In genomic region chr1:85716447-85717027, GRCm38 (mm10) we compare ENCODE assay signal across 17 mouse cellular contexts.
DNase-seq lines count a peak whose midpoint lies in the region; ATAC-seq and TF ChIP-seq lines count a peak whose summit lies in the region.
"Had no signal": no experiment of that assay in that cellular context is flagged by ENCODE, and none has a peak within 500 bp of the region (broad histone marks: within the 10 kb centered on the region; RNA-seq: fewer than 3 reads in every experiment).

No protein-coding gene starts in this region.

- WGBS in midbrain, postnatal 0 days = 61% methylated on average over 7 of the region's 7 CpGs
- 56% methylated on average over 7 of the region's 7 CpGs for WGBS in midbrain, embryonic 16.5 days
- WGBS in forebrain, embryonic 15.5 days = 36% methylated on average over 7 of the region's 7 CpGs

- no peaks in the 10 kb centered on the region for H3K36me3 ChIP-seq in midbrain, postnatal 0 days (ENCODE audit: insufficient read depth, low read length)
- H3K36me3 ChIP-seq in midbrain, embryonic 16.5 days (ENCODE audit: control insufficient read depth, insufficient read depth, low read length) = no peaks in the 10 kb centered on the region
- H3K36me3 ChIP-seq in forebrain, embryonic 15.5 days = no peaks in the 10 kb centered on the region
- H3K36me3 ChIP-seq: stomach, embryonic 15.5 days had no signal

- H3K9me3 ChIP-seq in midbrain, postnatal 0 days (ENCODE audit: low read length) = no peaks in the 10 kb centered on the region
- H3K9me3 ChIP-seq in midbrain, embryonic 16.5 days (replicated peaks; ENCODE audit: control insufficient read depth, low read length, poor library complexity, severe bottlenecking) = no peaks in the 10 kb centered on the region
- H3K9me3 ChIP-seq in forebrain, embryonic 15.5 days = no peaks in the 10 kb centered on the region
- H3K9me3 ChIP-seq: stomach, embryonic 15.5 days had no signal

- no peak overlapping the region for H3K9ac ChIP-seq in midbrain, postnatal 0 days (replicated peaks; ENCODE audit: low read length, poor library complexity, severe bottlenecking)
- H3K9ac ChIP-seq in midbrain, embryonic 16.5 days (ENCODE audit: low read depth, low read length) = no peak overlapping the region
- H3K9ac ChIP-seq in forebrain, embryonic 15.5 days (replicated peaks) = no peak overlapping the region
- H3K9ac ChIP-seq: stomach, embryonic 15.5 days had no signal

- no peaks in the 10 kb centered on the region for H3K4me1 ChIP-seq in midbrain, postnatal 0 days (ENCODE audit: insufficient read depth, low read length)
- peaks cover 5% of the 10 kb centered on the region; the same call in 1 of the 2 replicates for H3K4me1 ChIP-seq in midbrain, embryonic 16.5 days (ENCODE audit: control insufficient read depth, insufficient read depth, low read length)
- no peaks in the 10 kb centered on the region for H3K4me1 ChIP-seq in forebrain, embryonic 15.5 days
- H3K4me1 ChIP-seq: stomach, embryonic 15.5 days had no signal

- H3K4me3 ChIP-seq in midbrain, postnatal 0 days (ENCODE audit: low read depth, low read length) = no peak overlapping the region
- H3K4me3 ChIP-seq in midbrain, embryonic 16.5 days (ENCODE audit: low read depth, low read length) = no peak overlapping the region
- H3K4me3 ChIP-seq in forebrain, embryonic 15.5 days = no peak overlapping the region
- H3K4me3 ChIP-seq: stomach, embryonic 15.5 days had no signal

- H3K27me3 ChIP-seq in midbrain, postnatal 0 days (ENCODE audit: insufficient read depth, low read length) = no peaks in the 10 kb centered on the region
- H3K27me3 ChIP-seq in midbrain, embryonic 16.5 days (ENCODE audit: control insufficient read depth, insufficient read depth, low read depth, low read length) = no peaks in the 10 kb centered on the region
- H3K27me3 ChIP-seq in forebrain, embryonic 15.5 days = no peaks in the 10 kb centered on the region
- H3K27me3 ChIP-seq: stomach, embryonic 15.5 days had no signal

- H3K27ac ChIP-seq in midbrain, postnatal 0 days (ENCODE audit: low read depth, low read length) = no peak overlapping the region
- H3K27ac ChIP-seq in midbrain, embryonic 16.5 days (ENCODE audit: low read length) = no peak overlapping the region
- H3K27ac ChIP-seq in forebrain, embryonic 15.5 days (replicated peaks) = no peak overlapping the region
- H3K27ac ChIP-seq: stomach, embryonic 15.5 days had no signal

- 0 out of 2 replicates have a peak, but pooled peaks have one; percentile 18 for ATAC-seq in midbrain, postnatal 0 days (ENCODE audit: low FRiP score)
- no peak for ATAC-seq in midbrain, embryonic 16.5 days
- ATAC-seq in forebrain, embryonic 15.5 days (replicated peaks) = 0 out of 2 replicates have a peak, but pooled peaks have one; percentile 41
- no peak for ATAC-seq in megakaryocyte-erythroid progenitor cell, adult 5-6 weeks (replicated peaks; ENCODE audit: low FRiP score, low TSS enrichment, poor library complexity, severe bottlenecking)
- ATAC-seq: Patski had no signal

- peak; percentile 42 for DNase-seq in embryo, embryonic 10 days (ENCODE audit: low spot score)
- no peak for DNase-seq in embryo, embryonic 9.5 days (ENCODE audit: extremely low spot score)
- DNase-seq in midbrain, postnatal 0 days (ENCODE audit: low spot score) = peak; percentile 15
- no peak for DNase-seq in gastrocnemius, postnatal 25 days
- no peak for DNase-seq in cerebellum, postnatal 4 days (ENCODE audit: low spot score in 2 of 2)
- DNase-seq: cerebellum, adult 11-12 months; cerebellum, postnatal 36 days; kidney, adult 8-10 months; layer of hippocampus, postnatal 36 days; left cerebral cortex, postnatal 4 days; thymus, postnatal 14 days had no signal

- no peak overlapping the region for H3K4me2 ChIP-seq in midbrain, postnatal 0 days (ENCODE audit: low read depth, low read length, poor library complexity, severe bottlenecking)
- no peak overlapping the region for H3K4me2 ChIP-seq in midbrain, embryonic 16.5 days (ENCODE audit: low read length)
- H3K4me2 ChIP-seq in forebrain, embryonic 15.5 days (replicated peaks) = no peak overlapping the region
- H3K4me2 ChIP-seq: liver, embryonic 11.5 days; stomach, embryonic 15.5 days had no signal

- TF ChIP-seq CTCF in midbrain, postnatal 0 days (IDR thresholded peaks at IDR 0.05) = no peak

Comparison
In these comparisons a context has a peak if more than half of its experiments do, and no peak if none do; other contexts are left out.
1. DNase-seq: peak in embryo, embryonic 10 days (single experiment) and midbrain, postnatal 0 days (single experiment); none in embryo, embryonic 9.5 days (single experiment), gastrocnemius, postnatal 25 days (single experiment) and cerebellum, postnatal 4 days (0 of 2).
2. ATAC-seq: peak in midbrain, postnatal 0 days (single experiment) and forebrain, embryonic 15.5 days (single experiment); none in midbrain, embryonic 16.5 days (single experiment) and megakaryocyte-erythroid progenitor cell, adult 5-6 weeks (single experiment).